Mouse (Mus musculus): Measurements from ENCODE around the gene Eif4ebp2.

Eif4ebp2 gene

DNA sequence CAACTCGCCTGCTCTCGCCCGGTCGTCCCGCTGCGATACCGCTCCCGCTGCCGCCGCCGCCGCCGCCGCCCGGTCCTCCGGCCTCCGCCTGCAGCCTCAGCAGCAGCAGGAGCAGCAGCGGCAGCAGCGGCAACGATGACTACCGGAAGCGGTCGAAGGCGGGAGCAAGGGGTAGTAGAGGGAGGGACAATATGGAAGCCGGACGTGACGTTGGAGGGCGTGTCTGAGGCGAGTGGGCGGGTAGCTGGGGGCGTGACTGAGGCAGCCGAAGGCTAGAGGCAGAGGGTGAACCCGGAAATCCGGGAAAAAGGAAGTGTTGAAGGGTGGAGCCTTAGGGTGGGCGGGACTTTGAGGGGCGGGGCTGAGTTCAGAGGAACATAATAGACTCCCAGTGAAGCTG lies at the start of gene Eif4ebp2:
Eif4ebp2 (minus strand) TSS at position 17 of the 400 bp plus-strand sequence.
- peak; percentile 98 to 99 for DNase-seq

DNA sequence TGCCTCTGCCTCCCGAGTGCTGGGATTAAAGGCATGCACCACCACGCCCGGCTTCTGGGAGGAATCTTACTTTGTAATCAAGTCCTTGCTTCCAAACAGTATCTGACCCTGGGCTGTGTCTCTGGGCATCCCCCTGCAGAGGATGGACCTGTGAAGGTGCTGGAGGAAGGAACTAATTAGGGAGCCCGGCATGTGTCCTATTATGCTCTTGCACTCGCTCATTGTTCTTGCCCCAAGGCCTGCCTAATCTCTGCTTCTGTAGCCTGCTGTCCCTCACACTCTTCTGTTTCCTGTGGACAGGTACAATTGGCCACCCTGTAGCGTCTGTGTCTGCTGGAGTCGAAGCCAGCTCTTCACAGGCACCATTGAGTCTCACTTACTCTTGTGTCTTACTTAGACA lies 48.3 kb upstream of the Eif4ebp2 start:
- DNase-seq: no peak

DNA sequence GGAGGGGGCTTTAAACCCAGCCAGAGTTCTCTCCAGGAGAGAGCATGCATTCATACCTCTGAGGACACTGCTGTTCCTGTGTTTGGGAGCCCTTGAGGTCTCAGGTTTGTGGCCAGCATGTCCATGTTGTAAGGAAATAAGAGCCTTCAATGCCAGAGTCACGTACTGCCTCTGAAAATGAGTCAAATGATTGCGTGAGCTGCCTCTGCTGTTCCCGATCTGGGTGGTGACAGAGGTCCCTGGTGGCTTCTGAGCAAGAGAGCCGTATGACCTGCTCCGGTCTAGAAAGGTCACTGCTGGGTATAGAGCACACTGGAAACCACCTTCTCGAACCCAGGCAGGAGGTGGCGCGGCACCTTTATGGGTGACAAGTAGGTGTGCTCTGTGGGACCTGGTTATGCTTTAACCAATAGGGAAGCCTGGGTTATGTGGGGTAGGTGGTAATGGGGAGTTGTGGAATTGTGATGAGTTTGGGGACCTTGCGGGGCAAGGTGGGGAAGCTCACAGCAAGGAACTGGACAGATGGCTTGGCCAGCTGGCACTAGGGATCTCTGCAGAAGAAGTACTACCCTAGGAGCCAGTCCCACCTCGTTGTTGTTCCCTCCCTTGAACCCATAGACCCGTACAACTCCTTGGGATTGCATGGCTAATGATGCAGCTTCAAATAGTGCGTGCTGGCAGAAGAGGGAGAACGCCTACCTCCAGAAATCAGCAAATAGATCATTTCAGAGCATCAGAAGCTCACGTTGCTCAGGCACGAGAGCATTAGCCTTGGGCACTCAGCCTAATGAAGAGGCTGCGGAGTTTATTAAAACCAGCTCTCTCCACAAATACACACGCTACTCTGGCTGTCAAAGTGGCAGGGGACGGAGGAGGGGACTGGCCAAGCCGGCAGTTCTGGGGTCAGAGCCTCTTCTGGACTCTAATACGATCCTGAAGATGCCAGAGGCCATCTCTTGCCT lies 47.3 kb upstream of the Eif4ebp2 start:
- peak in 1 of 2 experiments; percentile 31 for DNase-seq

DNA sequence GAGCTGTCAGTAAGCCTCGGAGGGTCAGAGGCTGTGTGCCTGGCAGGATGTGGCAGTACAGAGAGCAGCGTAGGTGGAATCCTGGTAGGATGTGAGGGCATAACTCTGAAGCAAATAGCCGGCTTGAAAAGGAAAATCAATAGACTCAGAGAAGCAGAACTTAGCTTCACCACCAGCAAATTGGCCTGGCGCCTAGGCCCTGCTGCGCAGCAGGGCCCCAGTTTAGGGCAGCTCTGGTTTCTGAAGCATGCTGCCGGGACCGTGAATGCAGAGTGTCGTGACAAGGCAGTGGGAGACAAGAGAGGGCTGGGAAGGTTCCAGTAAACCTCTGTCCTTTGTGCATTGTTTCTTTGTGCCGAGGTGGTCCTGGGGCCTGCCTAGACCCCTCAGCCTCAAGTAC lies 43.8 kb upstream of the Eif4ebp2 start:
- peak; percentile 34 to 52 for DNase-seq

DNA sequence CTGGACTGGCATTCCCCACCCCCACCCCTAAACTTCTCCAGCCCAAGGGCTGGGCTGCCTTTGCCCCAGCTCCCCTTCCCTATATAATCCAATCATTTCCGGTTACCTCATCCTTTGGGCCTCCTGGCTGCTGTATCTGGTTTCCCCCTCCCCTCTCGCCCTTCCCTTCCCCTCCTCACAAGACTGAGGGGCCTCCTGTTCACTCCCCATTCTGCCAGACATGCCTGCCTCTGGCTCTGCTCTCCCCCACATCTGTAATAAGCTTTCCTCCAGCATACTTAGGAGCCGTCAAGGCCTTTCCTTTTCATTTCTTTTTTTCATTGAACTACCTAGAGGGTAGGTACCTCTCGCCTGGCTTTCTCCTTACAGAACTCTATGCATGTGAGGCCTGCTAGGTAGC lies 43.0 kb upstream of the Eif4ebp2 start:
- DNase-seq: no peak

DNA sequence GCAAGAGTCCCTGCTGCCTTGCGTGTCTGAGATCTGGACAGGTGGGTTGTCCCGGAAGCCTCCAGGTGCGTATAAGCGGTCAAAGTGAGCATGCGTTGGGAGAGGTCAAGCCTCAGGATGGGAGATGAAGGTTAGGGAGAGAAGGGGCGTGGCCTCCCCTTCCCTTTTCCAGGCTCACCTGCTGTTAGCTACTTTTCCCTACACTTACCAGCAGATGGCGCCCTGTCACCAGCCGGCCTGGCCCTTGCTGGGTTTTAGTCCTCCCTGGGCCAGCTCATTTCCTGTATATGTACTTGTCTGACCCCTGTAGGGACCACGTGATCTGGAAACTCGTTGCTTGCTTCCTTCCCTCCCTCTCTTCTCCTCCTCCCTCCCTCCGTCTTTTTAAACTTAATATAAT lies 39.6 kb upstream of the Eif4ebp2 start:
- DNase-seq: peak; percentile 84 to 92

DNA sequence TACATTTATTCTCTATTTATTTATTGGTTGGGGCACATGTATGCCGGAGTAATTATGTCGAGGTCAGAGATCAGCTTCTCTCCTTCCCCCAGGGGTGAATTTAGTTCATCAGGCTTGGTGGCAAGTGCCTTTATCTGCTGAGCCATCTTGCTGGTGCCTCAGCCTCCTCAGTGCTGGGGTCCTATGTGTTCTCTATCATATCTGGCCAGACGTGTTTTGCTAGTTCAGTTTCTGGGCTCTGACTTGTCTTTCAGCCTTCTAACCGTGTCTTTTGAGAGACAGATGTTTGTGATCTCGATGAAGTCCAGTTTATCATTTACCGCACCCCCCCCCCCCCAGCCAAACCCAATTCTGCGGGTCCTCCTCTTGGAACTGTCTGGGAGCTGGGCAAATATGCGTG lies 39.1 kb upstream of the Eif4ebp2 start:
- DNase-seq: no peak

DNA sequence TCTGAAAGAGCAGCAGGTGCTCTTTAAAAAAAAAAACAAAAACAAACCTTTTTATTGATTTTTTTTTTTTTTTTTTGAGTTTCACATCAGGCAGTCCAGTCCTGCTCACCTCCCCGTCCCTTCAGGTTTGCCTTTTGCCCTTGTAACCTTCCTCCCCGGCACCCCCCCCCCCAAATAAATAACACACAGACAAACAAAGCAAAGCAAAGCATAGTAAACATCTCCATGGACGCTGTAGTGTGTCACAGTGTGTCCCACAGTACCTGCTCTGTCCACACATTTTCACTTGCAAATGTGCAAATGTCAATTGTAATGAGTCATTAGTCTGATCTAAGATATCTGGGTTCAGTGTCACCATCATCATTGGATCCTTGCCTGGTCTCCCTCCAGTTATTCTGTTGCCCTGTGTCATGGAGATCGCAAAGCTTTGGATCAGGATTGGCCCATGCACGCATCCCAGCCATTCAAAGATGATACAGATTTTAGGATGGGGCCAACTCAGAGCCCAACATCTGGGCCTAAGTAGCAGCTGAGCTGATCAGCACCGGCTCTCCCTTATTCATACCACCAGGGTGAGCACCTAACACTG lies 36.2 kb upstream of the Eif4ebp2 start:
- no peak for DNase-seq

DNA sequence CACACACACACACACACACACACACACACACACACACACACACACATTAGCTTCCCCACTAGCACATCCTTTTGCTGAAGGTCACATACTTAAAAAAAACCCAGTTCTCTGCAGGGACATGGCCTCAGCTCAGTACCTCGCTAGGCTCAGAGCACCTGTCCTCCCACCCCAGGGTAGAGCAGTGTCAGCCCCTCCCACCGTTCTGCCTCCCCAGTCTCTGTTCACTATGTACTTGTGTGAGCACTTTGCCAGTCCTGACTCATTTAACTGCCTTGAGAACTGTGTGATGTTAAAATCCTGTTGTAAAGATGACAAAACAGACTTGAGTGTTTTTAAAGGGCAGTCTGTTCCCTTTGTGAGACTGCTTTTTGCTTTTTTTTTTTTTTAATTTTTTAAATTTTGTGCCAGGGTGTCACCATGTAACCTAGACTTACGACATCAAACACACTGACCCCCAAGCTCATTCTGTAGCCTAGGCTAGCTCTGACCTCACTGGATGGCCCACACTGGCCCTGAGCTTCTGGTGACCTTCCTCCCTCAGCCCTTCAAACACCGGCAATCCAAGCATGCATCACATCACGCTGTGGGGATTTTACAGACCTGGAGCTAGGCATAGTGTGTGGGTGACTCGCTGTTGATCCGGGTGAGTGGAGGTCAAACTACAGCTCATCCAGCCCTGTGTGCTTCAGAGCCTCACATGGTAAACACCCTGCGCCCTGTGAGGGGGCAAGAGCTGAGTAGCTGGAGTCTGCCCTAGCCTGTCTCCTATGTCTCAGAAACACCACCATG lies 34.3 kb upstream of the Eif4ebp2 start:
- no peak for DNase-seq

DNA sequence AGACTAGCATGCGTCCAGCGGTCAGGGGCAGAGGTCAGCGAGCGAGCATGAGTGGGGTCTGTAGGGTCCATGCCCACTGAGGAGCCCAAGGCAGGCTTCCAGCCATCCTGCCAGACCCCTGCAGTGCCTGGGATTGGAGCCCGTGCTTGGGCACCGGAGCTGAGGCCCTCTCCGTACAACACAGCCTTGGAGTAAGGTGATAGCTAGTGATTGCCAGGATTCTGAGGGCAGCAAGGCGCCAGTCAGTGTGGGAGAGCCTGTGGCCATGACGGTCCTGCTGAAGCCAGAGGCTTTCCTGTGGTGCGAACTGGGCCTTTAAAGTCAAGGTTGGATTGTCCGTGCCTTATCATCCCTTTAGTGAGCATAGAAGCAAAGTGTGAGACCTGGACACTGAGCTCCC lies 32.3 kb upstream of the Eif4ebp2 start:
- peak; percentile 30 to 33 for DNase-seq

DNA sequence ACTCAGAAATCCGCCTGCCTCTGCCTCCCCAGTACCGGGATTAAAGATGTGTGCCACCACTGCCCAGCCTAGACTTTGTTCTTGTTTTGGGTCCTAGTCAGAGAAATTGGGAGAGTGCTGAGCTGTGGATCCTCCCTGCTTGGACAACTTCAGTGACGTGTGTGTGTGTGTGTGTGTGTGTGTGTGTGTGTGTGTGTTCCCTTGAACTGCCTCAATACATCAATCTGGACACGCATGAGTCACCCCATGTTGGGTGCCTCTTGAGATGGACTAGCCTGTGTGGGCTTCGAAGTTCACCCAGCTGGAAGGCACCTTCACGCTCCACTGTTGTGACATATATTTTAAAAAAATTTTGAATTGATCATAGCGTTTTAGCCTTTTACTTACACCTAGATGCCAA lies 30.3 kb upstream of the Eif4ebp2 start:
- no peak for DNase-seq

DNA sequence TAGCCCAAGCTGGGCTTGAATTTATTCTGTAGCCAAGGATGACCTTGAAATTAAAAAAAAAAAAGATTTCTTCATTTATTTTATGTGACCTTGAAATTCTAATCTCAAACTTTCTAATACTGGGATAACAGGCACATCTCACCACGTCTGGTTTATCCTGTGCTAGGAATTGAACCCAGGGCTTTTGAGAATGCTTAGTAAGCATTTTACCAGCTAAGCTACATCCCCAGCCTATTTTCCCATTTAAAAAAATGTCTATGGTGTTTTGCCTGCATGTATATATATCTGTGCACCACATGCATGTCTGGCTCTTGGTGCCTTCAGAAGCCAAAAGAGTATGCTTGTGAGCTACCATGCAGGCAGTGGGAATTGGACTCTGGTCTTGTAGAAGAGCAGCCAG lies 28.0 kb upstream of the Eif4ebp2 start:
- no peak for DNase-seq

DNA sequence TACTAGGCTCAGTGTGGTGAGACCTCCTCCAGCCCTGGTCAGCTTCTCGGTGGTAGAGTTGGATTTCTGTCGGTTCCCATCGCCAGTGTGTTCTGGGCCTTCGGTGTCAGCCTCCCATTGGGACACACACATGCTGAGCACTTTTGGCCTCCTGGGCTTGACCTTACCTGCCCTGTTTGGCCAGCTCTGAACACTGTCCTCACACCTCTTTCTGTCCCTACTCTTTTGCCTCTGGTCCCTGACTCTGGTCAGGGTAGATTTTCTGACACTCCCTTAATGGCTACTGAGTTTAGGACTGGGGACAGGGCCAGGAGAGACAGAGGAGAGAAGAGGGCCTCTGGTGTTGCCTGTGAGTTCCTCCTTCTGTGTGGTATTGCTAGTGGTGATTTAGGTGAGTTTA lies 27.5 kb upstream of the Eif4ebp2 start:
- DNase-seq: no peak

DNA sequence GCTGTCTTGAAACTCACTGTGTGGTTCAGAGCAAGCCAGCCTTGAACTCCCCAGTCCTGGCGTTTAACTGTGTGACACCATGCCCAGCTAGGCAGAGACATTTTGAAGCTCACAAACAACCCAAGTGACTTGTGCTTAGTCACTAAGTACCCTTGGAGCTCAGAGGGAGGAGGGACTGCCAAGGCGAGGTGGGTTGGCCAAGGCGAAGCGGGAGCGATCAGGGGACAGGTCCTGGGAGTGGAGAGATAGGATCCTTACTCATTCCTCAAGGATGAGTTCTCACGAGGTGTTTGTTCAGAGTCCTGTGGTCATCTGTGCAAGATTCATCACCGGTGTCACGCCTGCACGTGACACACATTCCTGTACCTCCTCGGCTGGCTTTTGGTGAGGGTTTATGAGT lies 27.0 kb upstream of the Eif4ebp2 start:
- DNase-seq: no peak

DNA sequence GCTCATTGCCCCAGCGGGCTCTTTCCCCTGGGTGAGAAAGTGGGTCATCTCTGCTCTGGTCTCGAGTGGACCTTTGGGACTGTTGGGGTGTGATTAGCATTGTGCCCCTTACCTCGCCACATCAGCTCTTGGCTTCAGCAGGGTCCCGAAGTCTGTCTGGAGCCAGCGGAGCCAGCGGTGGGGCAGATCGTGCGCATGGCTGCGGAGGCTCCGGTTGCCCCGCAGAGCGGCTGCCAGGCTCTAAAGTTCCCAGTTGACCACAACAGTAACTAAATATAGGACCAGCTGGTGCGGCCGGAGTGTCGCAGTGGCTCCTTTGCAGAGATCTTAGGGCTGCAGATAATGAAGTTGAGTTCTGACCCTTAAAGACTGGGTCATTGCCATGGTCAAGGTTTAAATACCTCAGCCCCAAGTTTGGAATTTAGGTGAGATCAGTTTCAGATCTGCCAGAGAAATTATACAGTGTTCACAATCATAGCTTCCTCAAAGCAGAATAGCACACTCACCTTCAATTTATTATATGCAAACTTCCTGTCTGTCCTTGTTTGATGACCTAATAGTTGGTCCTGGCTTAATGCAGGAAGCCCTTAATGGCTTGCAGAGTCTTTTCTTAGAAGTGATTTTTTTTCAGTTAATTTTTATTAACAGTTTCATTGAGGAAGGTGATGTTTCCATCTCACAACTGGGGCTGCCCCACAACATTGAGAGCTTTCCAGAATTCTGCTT lies 24.1 kb upstream of the Eif4ebp2 start:
- DNase-seq: peak in 1 of 2 experiments; percentile 27

DNA sequence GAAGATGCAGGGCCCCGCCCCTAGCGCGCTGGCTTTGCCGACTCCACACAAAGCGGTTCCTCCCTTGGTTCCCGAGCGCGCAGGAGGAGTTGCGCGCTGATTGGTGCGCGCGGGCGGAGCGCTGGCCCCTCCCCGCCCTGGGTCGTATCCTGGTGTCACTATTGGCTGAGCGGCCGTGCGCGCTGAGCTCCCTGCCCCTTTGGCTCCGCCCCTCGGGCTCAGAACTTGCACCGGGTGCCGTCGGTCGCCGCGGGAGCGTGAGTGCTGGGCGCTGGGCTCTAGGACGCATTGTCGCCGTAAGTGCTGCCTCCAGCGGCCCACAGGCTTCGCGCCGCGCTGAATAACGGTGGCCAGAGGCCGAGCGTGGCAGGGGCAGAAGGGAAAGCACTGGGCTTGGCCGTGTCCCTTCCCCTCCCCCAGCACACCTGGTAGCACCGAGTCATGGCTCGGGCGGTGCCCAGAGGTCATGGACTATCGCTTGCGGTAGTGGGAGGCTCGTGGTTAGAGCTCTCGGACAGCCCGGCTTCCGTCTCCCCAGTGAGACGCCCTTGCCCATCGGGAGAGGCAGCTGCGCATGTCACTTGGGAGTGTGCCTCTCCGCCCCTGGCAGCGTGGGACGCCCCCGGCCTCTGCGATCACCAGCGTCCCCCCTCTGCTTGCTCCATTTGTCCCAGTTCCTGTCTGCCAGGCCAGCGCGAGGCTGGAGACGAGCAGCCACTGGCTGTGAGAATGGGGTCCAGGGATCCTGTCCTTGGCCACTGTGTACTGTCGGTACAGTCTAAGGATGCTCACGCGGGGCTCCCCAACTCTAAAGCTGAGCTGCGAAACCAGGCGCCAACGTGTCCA lies 23.4 kb upstream of the Eif4ebp2 start, which contains the start of gene Lrrc20:
Lrrc20 (plus strand) TSS at position 208 of the 846 bp plus-strand sequence.
- DNase-seq: peak; percentile 93 to 95

DNA sequence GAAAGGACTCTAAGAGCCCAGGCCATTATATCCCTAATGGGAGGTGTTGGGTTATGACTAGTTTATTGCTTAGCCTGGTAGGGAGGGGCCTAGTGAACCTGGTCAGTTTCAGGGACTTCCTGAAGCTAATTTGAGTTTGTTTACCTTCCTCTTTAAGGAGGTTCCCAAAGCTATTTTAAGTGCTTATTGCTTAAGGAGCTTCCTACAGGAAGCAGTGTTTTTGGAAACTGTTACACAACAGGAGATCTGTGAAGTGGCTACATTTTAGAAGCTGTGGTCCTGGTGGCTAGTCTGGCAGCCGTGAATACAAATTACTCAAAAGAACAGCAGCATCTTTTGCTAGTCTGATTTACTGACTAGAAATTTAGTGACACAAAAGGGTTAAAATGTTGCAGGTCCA lies 21.9 kb upstream of the Eif4ebp2 start:
- DNase-seq: no peak

DNA sequence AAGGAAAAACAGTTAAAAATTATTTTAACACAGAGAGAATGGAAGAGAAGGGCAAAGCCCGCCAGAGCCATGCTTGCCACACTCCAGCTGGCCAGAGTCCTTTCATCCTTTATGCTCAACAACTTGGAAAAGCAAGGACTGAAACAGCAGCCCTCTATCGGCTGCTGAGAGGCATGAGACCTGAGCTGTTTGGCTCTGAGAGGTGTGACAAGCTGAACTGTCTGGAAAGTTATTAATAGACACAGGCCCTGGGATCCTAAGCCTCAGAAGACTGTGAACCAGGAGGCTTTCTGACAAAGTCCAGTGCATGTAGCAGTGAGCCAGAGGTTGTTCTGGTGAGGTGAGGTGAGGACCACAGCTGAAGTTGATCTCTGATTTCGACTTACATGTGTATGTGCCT lies 21.2 kb upstream of the Eif4ebp2 start:
- DNase-seq: no peak

DNA sequence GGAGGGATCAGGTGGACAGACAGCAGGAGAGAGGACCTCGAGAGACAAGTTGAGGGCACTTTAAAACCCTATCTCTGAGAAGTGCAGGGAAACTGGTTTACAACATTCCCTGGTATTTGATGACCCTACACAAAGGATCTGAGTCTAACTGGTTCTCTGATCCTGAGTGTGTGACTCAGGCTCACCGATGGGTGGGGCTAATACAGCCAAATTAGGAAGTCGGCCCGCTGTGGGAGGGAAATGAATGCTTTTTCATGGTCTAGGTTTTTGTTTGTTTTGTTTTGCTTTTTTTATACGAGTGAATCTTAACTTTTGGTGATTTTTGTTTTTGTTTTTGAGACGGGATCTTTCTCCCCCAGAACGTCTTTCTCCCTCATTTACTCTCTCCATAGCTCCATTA lies 16.4 kb upstream of the Eif4ebp2 start:
- no peak for DNase-seq

DNA sequence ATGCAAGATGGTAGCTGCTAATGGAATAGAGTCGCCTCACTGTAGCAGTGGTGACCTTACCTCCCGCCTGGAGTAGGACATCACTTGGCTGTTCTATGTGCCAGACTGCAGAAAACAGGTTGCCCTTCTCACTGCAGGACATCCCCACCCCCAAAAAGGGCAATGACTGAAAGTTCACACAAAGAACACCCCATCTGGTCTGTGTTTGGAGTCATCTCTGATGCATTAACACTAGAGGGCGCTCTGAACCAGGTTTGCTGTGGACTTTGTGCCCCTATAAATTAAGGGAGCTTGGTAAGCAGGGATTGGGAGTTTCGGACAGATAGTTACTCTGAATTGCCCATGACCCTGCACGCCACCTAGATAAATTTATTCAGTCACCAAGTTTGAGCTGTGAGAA lies 14.4 kb upstream of the Eif4ebp2 start:
- DNase-seq: peak; percentile 60 to 64

DNA sequence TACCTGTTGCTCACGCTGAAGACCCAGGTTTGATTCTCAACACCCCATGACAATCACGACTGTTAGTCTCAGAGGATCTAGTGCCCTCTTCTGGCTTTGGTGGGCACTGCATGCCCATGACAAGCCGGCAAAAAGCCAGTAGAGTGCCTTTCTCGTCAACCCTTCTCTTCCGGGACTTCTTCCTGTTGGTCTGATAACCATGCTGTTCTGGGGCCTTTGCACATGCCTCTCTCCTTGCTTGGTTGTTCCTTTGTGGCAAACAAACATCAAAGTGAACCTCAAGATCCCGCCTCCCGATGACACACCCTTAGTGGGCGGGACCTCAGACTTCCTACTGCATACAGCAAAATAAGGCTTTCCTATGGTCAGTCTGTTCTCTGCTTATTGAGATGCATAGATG lies 13.8 kb upstream of the Eif4ebp2 start:
- DNase-seq: peak in 1 of 2 experiments; percentile 51

DNA sequence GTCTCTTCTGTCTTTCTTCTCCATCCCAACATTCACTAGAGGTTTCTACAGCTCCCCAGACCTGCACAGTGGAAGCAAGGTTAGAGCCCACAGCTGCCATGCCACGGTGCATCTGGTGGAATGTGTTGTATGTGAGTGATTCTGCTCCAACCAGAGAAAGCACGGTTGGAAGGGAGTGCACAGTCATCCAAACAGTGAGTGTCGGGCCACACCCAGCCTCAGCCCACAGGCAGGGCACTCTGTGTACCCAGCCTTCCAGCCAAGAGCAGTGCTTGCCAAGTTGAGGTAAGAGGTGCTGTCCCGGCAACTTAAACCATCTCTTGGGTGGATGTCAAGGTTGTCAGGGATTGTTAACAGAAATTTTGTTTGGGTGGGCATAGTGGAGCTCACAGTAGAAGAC lies 12.5 kb upstream of the Eif4ebp2 start:
- no peak for DNase-seq
